Mouse (Mus musculus): ENCODE measurements around the gene Olfr951.

Olfr951 gene

DNA sequence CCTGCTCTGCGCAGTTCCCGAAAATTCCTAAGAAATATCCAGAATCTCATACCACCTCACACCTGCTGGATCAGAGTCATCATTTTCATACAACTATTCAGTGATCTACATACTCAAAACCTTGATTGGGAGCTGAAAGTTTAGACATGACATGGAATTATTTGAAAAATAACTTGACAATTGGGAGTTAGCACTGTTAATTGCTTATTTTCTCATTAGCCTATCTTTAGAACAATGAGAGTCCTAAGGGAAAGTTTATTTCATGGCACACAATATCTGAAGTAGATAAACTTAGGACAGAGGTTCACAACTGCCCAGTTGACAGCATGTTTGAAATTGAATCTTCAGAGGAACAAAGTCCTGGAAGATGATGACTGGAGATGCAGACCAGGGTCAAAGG is at the start of gene Olfr951:
Gene Olfr951 (plus strand): TSS at position 301 of the 400 bp plus-strand sequence.
- DNase-seq, result no peak

- DNase-seq, result no peak
Observed at GRCm38 (mm10) chr9:39427048-39427447, 39.8 kb downstream of the Olfr951 start, which contains the start of gene Olfr952. Gene Olfr952 (minus strand): TSS chr9:39427148.
